Mouse (Mus musculus): ENCODE data around the gene Bola2. TPM values are rescaled to one million over a fixed set of nuclear protein-coding genes. Genes with fewer than 3 reads are reported as not detected.

Gene Bola2
- 35.7 and 38.7 TPM in 2 replicates for polyA plus RNA-seq (2012; rRNA removed)

GRCm38 (mm10) chr7:126695210-126695611 is at the start of gene Bola2:
Gene Bola2, plus strand, starts transcription at chr7:126695401.
- TF ChIP-seq POLR2A (IDR thresholded peaks at IDR 0.05; ENCODE audit: control insufficient read depth, low read depth, low read length) (0 out of 2 replicates have a peak, but pooled peaks have one; percentile 52), CTCF (IDR thresholded peaks at IDR 0.05; ENCODE audit: control insufficient read depth, insufficient read depth, insufficient replicate concordance, low read depth, low read length) (no peak)
- no peaks in the 10 kb centered on the region for H3K36me3 ChIP-seq (ENCODE audit: control insufficient read depth, insufficient read depth, low read length)
- peaks cover 17% of the 10 kb centered on the region for H3K4me1 ChIP-seq (ENCODE audit: control insufficient read depth, insufficient read depth, low read length)
- H3K4me3 ChIP-seq (ENCODE audit: control insufficient read depth, low read depth, low read length): peak within 1 kb of the TSS; percentile 98
- H3K27me3 ChIP-seq (ENCODE audit: control insufficient read depth, insufficient read depth, low read length): no peaks in the 10 kb centered on the region
- peak within 1 kb of the TSS; percentile 86 for H3K27ac ChIP-seq (ENCODE audit: control insufficient read depth, insufficient read depth, low read depth, low read length)

- Histone ChIP-seq H3K4me3 (ENCODE audit: control insufficient read depth, low read depth, low read length) (no peak overlapping the region), H3K27ac (ENCODE audit: control insufficient read depth, insufficient read depth, low read depth, low read length) (no peak overlapping the region), H3K27me3 (ENCODE audit: control insufficient read depth, insufficient read depth, low read length) (no peaks in the 10 kb centered on the region), H3K36me3 (ENCODE audit: control insufficient read depth, insufficient read depth, low read length) (no peaks in the 10 kb centered on the region), H3K4me1 (ENCODE audit: control insufficient read depth, insufficient read depth, low read length) (no peaks in the 10 kb centered on the region; the same call in 1 of the 2 replicates)
- no peak for TF ChIP-seq POLR2A (IDR thresholded peaks at IDR 0.05; ENCODE audit: control insufficient read depth, low read depth, low read length)
- no peak for TF ChIP-seq CTCF (IDR thresholded peaks at IDR 0.05; ENCODE audit: control insufficient read depth, insufficient read depth, insufficient replicate concordance, low read depth, low read length)
Measured at GRCm38 (mm10) chr7:126645708-126646107, 49.5 kb upstream of the Bola2 start.

GRCm38 (mm10) chr7:126648486-126648885 is 46.7 kb upstream of the Bola2 start:
- no peak for TF ChIP-seq CTCF (IDR thresholded peaks at IDR 0.05; ENCODE audit: control insufficient read depth, insufficient read depth, insufficient replicate concordance, low read depth, low read length)
- no peak for TF ChIP-seq POLR2A (IDR thresholded peaks at IDR 0.05; ENCODE audit: control insufficient read depth, low read depth, low read length)
- Histone ChIP-seq H3K27me3 (ENCODE audit: control insufficient read depth, insufficient read depth, low read length) (no peaks in the 10 kb centered on the region), H3K36me3 (ENCODE audit: control insufficient read depth, insufficient read depth, low read length) (no peaks in the 10 kb centered on the region), H3K4me1 (ENCODE audit: control insufficient read depth, insufficient read depth, low read length) (no peaks in the 10 kb centered on the region; the same call in 1 of the 2 replicates), H3K27ac (ENCODE audit: control insufficient read depth, insufficient read depth, low read depth, low read length) (no peak overlapping the region), H3K4me3 (ENCODE audit: control insufficient read depth, low read depth, low read length) (peak overlapping the region; percentile 60)

- no peaks in the 10 kb centered on the region; the same call in 1 of the 2 replicates for H3K4me1 ChIP-seq (ENCODE audit: control insufficient read depth, insufficient read depth, low read length)
- peak within 1 kb of the TSS; percentile 95 for H3K4me3 ChIP-seq (ENCODE audit: control insufficient read depth, low read depth, low read length)
- no peaks in the 10 kb centered on the region for H3K27me3 ChIP-seq (ENCODE audit: control insufficient read depth, insufficient read depth, low read length)
- H3K27ac ChIP-seq (ENCODE audit: control insufficient read depth, insufficient read depth, low read depth, low read length): peak within 1 kb of the TSS; percentile 97
- peak; percentile 92 for TF ChIP-seq POLR2A (IDR thresholded peaks at IDR 0.05; ENCODE audit: control insufficient read depth, low read depth, low read length)
- TF ChIP-seq CTCF (IDR thresholded peaks at IDR 0.05; ENCODE audit: control insufficient read depth, insufficient read depth, insufficient replicate concordance, low read depth, low read length): 0 out of 2 replicates have a peak, but pooled peaks have one; percentile 8
- H3K36me3 ChIP-seq (ENCODE audit: control insufficient read depth, insufficient read depth, low read length): no peaks in the 10 kb centered on the region
Measured at GRCm38 (mm10) chr7:126649231-126650051, 45.8 kb upstream of the Bola2 start, which contains the start of gene Sgf29. Gene Sgf29, plus strand, starts transcription at chr7:126649309.

GRCm38 (mm10) chr7:126650852-126651251 is 44.3 kb upstream of the Bola2 start:
- H3K4me3 ChIP-seq (ENCODE audit: control insufficient read depth, low read depth, low read length): no peak overlapping the region; the same call in 1 of the 2 replicates
- H3K36me3 ChIP-seq (ENCODE audit: control insufficient read depth, insufficient read depth, low read length): no peaks in the 10 kb centered on the region
- no peaks in the 10 kb centered on the region for H3K27me3 ChIP-seq (ENCODE audit: control insufficient read depth, insufficient read depth, low read length)
- no peak overlapping the region for H3K27ac ChIP-seq (ENCODE audit: control insufficient read depth, insufficient read depth, low read depth, low read length)
- H3K4me1 ChIP-seq (ENCODE audit: control insufficient read depth, insufficient read depth, low read length): no peaks in the 10 kb centered on the region; the same call in 1 of the 2 replicates
- no peak for TF ChIP-seq POLR2A (IDR thresholded peaks at IDR 0.05; ENCODE audit: control insufficient read depth, low read depth, low read length)
- no peak for TF ChIP-seq CTCF (IDR thresholded peaks at IDR 0.05; ENCODE audit: control insufficient read depth, insufficient read depth, insufficient replicate concordance, low read depth, low read length)

GRCm38 (mm10) chr7:126653991-126654390 is 41.2 kb upstream of the Bola2 start:
- Histone ChIP-seq H3K27me3 (ENCODE audit: control insufficient read depth, insufficient read depth, low read length) (no peaks in the 10 kb centered on the region), H3K27ac (ENCODE audit: control insufficient read depth, insufficient read depth, low read depth, low read length) (no peak overlapping the region), H3K36me3 (ENCODE audit: control insufficient read depth, insufficient read depth, low read length) (no peaks in the 10 kb centered on the region), H3K4me3 (ENCODE audit: control insufficient read depth, low read depth, low read length) (no peak overlapping the region), H3K4me1 (ENCODE audit: control insufficient read depth, insufficient read depth, low read length) (no peaks in the 10 kb centered on the region; the same call in 1 of the 2 replicates)
- TF ChIP-seq POLR2A (IDR thresholded peaks at IDR 0.05; ENCODE audit: control insufficient read depth, low read depth, low read length): no peak

GRCm38 (mm10) chr7:126655695-126656094 is 39.5 kb upstream of the Bola2 start:
- no peaks in the 10 kb centered on the region for H3K36me3 ChIP-seq (ENCODE audit: control insufficient read depth, insufficient read depth, low read length)
- H3K4me1 ChIP-seq (ENCODE audit: control insufficient read depth, insufficient read depth, low read length): no peaks in the 10 kb centered on the region
- TF ChIP-seq CTCF (IDR thresholded peaks at IDR 0.05; ENCODE audit: control insufficient read depth, insufficient read depth, insufficient replicate concordance, low read depth, low read length) (no peak), POLR2A (IDR thresholded peaks at IDR 0.05; ENCODE audit: control insufficient read depth, low read depth, low read length) (no peak)
- H3K27ac ChIP-seq (ENCODE audit: control insufficient read depth, insufficient read depth, low read depth, low read length): no peak overlapping the region
- H3K4me3 ChIP-seq (ENCODE audit: control insufficient read depth, low read depth, low read length): no peak overlapping the region
- H3K27me3 ChIP-seq (ENCODE audit: control insufficient read depth, insufficient read depth, low read length): no peaks in the 10 kb centered on the region

Data from testis, adult 2 months (tissue).